Mouse (Mus musculus): ENCODE measurements around the gene Rxfp4.

Rxfp4 gene

GRCm38 (mm10) chr3:88628766-88629165 lies 24.2 kb downstream of the Rxfp4 start:
- DNase-seq (ENCODE audit: low read depth, low spot score), result no peak

GRCm38 (mm10) chr3:88627535-88627934 lies 25.4 kb downstream of the Rxfp4 start:
- DNase-seq (ENCODE audit: low read depth, low spot score), result no peak

GRCm38 (mm10) chr3:88627114-88627513 lies 25.8 kb downstream of the Rxfp4 start:
- no peak for DNase-seq (ENCODE audit: low read depth, low spot score)

- DNase-seq (ENCODE audit: low read depth, low spot score), result no peak
Measured at GRCm38 (mm10) chr3:88626316-88626715, 26.6 kb downstream of the Rxfp4 start.

- DNase-seq (ENCODE audit: low read depth, low spot score), result no peak
Measured at GRCm38 (mm10) chr3:88625531-88625930, 27.4 kb downstream of the Rxfp4 start.

GRCm38 (mm10) chr3:88624951-88625350 lies 28.0 kb downstream of the Rxfp4 start:
- DNase-seq (ENCODE audit: low read depth, low spot score), result no peak

GRCm38 (mm10) chr3:88624324-88624723 lies 28.6 kb downstream of the Rxfp4 start:
- DNase-seq (ENCODE audit: low read depth, low spot score), result no peak

- no peak for DNase-seq (ENCODE audit: low read depth, low spot score)
Measured at GRCm38 (mm10) chr3:88623346-88624135, 29.4 kb downstream of the Rxfp4 start.

- DNase-seq (ENCODE audit: low read depth, low spot score), result no peak
Measured at GRCm38 (mm10) chr3:88622941-88623345, 30.0 kb downstream of the Rxfp4 start.

- peak; percentile 59 for DNase-seq (ENCODE audit: low read depth, low spot score)
Measured at GRCm38 (mm10) chr3:88622113-88622940, 30.6 kb downstream of the Rxfp4 start.

- peak; percentile 73 for DNase-seq (ENCODE audit: low read depth, low spot score)
Measured at GRCm38 (mm10) chr3:88621537-88622112, 31.3 kb downstream of the Rxfp4 start.

GRCm38 (mm10) chr3:88620992-88621536 lies 31.9 kb downstream of the Rxfp4 start:
- DNase-seq (ENCODE audit: low read depth, low spot score), result peak; percentile 92

- DNase-seq (ENCODE audit: low read depth, low spot score), result no peak
Measured at GRCm38 (mm10) chr3:88620146-88620991, 32.6 kb downstream of the Rxfp4 start.

- DNase-seq (ENCODE audit: low read depth, low spot score), result no peak
Measured at GRCm38 (mm10) chr3:88619113-88620097, 33.5 kb downstream of the Rxfp4 start.

GRCm38 (mm10) chr3:88618074-88618871 lies 34.7 kb downstream of the Rxfp4 start:
- no peak for DNase-seq (ENCODE audit: low read depth, low spot score)

- no peak for DNase-seq (ENCODE audit: low read depth, low spot score)
Measured at GRCm38 (mm10) chr3:88616951-88617500, 35.9 kb downstream of the Rxfp4 start.

GRCm38 (mm10) chr3:88615902-88616391 lies 37.0 kb downstream of the Rxfp4 start:
- peak; percentile 79 for DNase-seq (ENCODE audit: low read depth, low spot score)

- no peak for DNase-seq (ENCODE audit: low read depth, low spot score)
Measured at GRCm38 (mm10) chr3:88615117-88615516, 37.8 kb downstream of the Rxfp4 start.

- no peak for DNase-seq (ENCODE audit: low read depth, low spot score)
Measured at GRCm38 (mm10) chr3:88614418-88614817, 38.5 kb downstream of the Rxfp4 start.

Data from A20 (cell line).